Mouse (Mus musculus): Measurements from ENCODE around the gene Rpp25l. TPM values are rescaled to one million over a fixed set of nuclear protein-coding genes. Genes with fewer than 3 reads are reported as not detected.

Rpp25l gene
- total and polyA plus RNA-seq, 3 experiments = 52.0 to 63.5 TPM; not detected in 1

GRCm38 (mm10) chr4:41665009-41665675, 48.2 kb downstream of the Rpp25l start:
- Histone ChIP-seq H3K9me3 (replicated peaks; ENCODE audit: insufficient read depth, low read length) (no peaks in the 10 kb centered on the region), H3K9ac (ENCODE audit: control insufficient read depth, low read depth, low read length, poor library complexity, severe bottlenecking) (no peak overlapping the region), H3K4me3 (ENCODE audit: control insufficient read depth in 1 of 2, insufficient read depth in 1 of 2, low read depth in 2 of 2, low read length in 2 of 2) (no peak overlapping the region), H3K36me3 (ENCODE audit: control insufficient read depth in 1 of 2, insufficient read depth in 2 of 2, low read length in 2 of 2) (no peaks in the 10 kb centered on the region), H3K79me2 (ENCODE audit: control insufficient read depth, insufficient read depth, low read length, poor library complexity) (no peaks in the 10 kb centered on the region), H3K4me1 (ENCODE audit: control insufficient read depth in 1 of 2, insufficient read depth in 2 of 2, low read length in 2 of 2) (no peaks in the 10 kb centered on the region), H3K27ac (ENCODE audit: control insufficient read depth, low read depth, low read length) (no peak overlapping the region), H3K27me3 (ENCODE audit: control insufficient read depth in 1 of 2, insufficient read depth in 2 of 2, low read length in 2 of 2) (no peaks in the 10 kb centered on the region; a peak in 1 of 4 replicates)
- DNase-seq (ENCODE audit: low read depth, low spot score) = no peak
- TF ChIP-seq ZKSCAN1 (IDR thresholded peaks at IDR 0.05; ENCODE audit: low read depth, low read length) (no peak), CTCF (IDR thresholded peaks at IDR 0.05 in 2 of 3, conservative IDR thresholded peaks at IDR 0.05 in 1 of 3; ENCODE audit: control insufficient read depth in 1 of 3, insufficient read depth in 1 of 3, low read depth in 2 of 3, low read length in 3 of 3, poor library complexity in 1 of 3, severe bottlenecking in 1 of 3) (no peak), POLR2AphosphoS2 (IDR thresholded peaks at IDR 0.05; ENCODE audit: low read length) (no peak), USF1 (IDR thresholded peaks at IDR 0.05; ENCODE audit: low read depth, low read length) (no peak), ZC3H11A (IDR thresholded peaks at IDR 0.05; ENCODE audit: low read depth, low read length) (no peak), NRF1 (IDR thresholded peaks at IDR 0.05; ENCODE audit: insufficient read depth, low read depth, low read length, poor library complexity, severe bottlenecking) (no peak), SMC3 (IDR thresholded peaks at IDR 0.05; ENCODE audit: low read depth, low read length) (no peak), EP300 (IDR thresholded peaks at IDR 0.05; ENCODE audit: low read depth in 1 of 2, low read length in 2 of 2) (no peak), KAT2A (conservative IDR thresholded peaks at IDR 0.05; ENCODE audit: low read depth, low read length) (no peak), ZNF384 (IDR thresholded peaks at IDR 0.05; ENCODE audit: low read depth, low read length) (no peak), MAX (IDR thresholded peaks at IDR 0.05; ENCODE audit: low read length) (no peak), ETS1 (IDR thresholded peaks at IDR 0.05; ENCODE audit: low read depth, low read length) (no peak), TCF12 (IDR thresholded peaks at IDR 0.05; ENCODE audit: low read depth, low read length) (no peak), MAFK (IDR thresholded peaks at IDR 0.05; ENCODE audit: borderline replicate concordance, low read depth, low read length) (no peak)

DNA sequence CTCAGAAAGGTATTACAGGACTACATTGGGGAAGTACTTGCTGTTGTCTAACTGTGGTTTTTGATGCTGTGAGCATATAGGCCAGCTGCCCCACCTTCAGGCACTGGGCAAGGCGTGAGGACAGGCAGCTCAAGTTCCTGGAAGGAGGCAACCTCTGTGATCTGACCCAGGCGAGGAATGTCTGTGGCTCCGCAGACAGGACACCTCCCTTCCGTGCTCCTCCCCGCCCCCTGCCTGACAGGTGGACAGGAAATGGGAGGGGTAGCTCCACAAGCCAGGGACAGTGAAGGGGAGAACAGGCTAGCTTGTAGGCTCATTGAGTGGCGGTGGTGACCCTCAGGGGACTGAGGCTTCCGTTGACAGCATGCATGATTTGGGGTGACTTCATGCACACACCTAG, 48.8 kb downstream of the Rpp25l start:
- H3K36me3 ChIP-seq (ENCODE audit: control insufficient read depth in 1 of 2, insufficient read depth in 2 of 2, low read length in 2 of 2) = no peaks in the 10 kb centered on the region
- H3K79me2 ChIP-seq (ENCODE audit: control insufficient read depth, insufficient read depth, low read length, poor library complexity) = no peaks in the 10 kb centered on the region
- H3K9ac ChIP-seq (ENCODE audit: control insufficient read depth, low read depth, low read length, poor library complexity, severe bottlenecking) = no peak overlapping the region
- H3K27me3 ChIP-seq (ENCODE audit: control insufficient read depth in 1 of 2, insufficient read depth in 2 of 2, low read length in 2 of 2) = no peaks in the 10 kb centered on the region; a peak in 1 of 4 replicates
- no peaks in the 10 kb centered on the region for H3K4me1 ChIP-seq (ENCODE audit: control insufficient read depth in 1 of 2, insufficient read depth in 2 of 2, low read length in 2 of 2)
- DNase-seq (ENCODE audit: low read depth, low spot score) = no peak
- TF ChIP-seq ETS1 (IDR thresholded peaks at IDR 0.05; ENCODE audit: low read depth, low read length) (no peak), E2F4 (IDR thresholded peaks at IDR 0.05; ENCODE audit: borderline replicate concordance, low read depth, low read length) (no peak), MYB (IDR thresholded peaks at IDR 0.05; ENCODE audit: low read depth, low read length) (no peak), NELFE (IDR thresholded peaks at IDR 0.05; ENCODE audit: low read depth, low read length) (no peak)
- H3K9me3 ChIP-seq (replicated peaks; ENCODE audit: insufficient read depth, low read length) = no peaks in the 10 kb centered on the region
- no peak overlapping the region for H3K4me3 ChIP-seq (ENCODE audit: control insufficient read depth in 1 of 2, insufficient read depth in 1 of 2, low read depth in 2 of 2, low read length in 2 of 2)
- no peak overlapping the region for H3K27ac ChIP-seq (ENCODE audit: control insufficient read depth, low read depth, low read length)

Measured in MEL (cell line).